Mouse (Mus musculus) testis, adult 2 months (tissue): Measurements from ENCODE around the gene Apopt1.

Source experiments
- CTCF ChIP-seq: fragments of 200-500 bp; IDR thresholded peaks from 2 replicates; pipeline ENCODE4 v1.5.1; 2012; ENCODE audit warnings: low read depth, mild to moderate bottlenecking, inconsistent platforms, low read length, moderate library complexity; ENCODE audit not compliant: control insufficient read depth, insufficient read depth, insufficient replicate concordance
- POLR2A ChIP-seq: fragments of 200-500 bp; IDR thresholded peaks from 2 replicates; pipeline ENCODE4 v1.6.1; 2012; ENCODE audit warnings: low read depth, mild to moderate bottlenecking, inconsistent platforms, low read length, moderate library complexity; ENCODE audit not compliant: control insufficient read depth

- no peak for TF ChIP-seq CTCF
- no peak for TF ChIP-seq POLR2A
Observed at GRCm38 (mm10) chr12:111741338-111741737, 28.3 kb downstream of the Apopt1 start.
